ENCODE assay signal across 13 mouse cellular contexts in the genomic region with DNA sequence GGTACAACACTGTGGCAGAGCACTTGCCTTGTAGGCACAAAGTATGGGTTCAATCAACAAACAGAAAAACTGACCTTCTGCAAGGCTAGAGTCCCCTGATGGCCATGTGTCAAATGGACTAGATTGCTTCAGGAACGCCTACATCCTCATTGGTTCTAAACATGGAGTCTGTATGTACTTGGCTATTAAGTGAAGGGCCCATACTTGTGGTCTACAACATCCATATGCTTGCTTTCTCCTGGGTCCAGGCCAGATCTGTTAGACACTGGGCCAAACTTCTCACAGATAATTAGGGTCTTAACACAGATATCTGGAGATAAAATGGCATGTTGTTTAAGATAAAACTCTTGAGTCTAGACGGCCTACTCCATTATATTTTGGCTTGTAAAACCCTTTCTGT.
"Had no signal": no experiment of that assay in that cellular context is flagged by ENCODE, and none has a peak within 500 bp of the region (broad histone marks: within the 10 kb centered on the region; RNA-seq: fewer than 3 reads in every experiment).

No protein-coding gene starts in this region.

- H3K4me3 ChIP-seq: kidney, embryonic 15.5 days; limb, embryonic 13.5 days; midbrain, embryonic 12.5 days; neural tube, embryonic 13.5 days had no signal

- ATAC-seq: intestine, embryonic 16.5 days had no signal

- H3K27ac ChIP-seq: kidney, embryonic 15.5 days; limb, embryonic 13.5 days; midbrain, embryonic 12.5 days; neural tube, embryonic 13.5 days had no signal

- H3K9me3 ChIP-seq: midbrain, embryonic 12.5 days had no signal

- DNase-seq: kidney, postnatal 14 days; left cerebral cortex, postnatal 4 days; lung, adult 2 months; retina, postnatal 1 day; right cerebral cortex, postnatal 4 days; spleen, adult 18-20 months; thymus, adult 18-20 months; thymus, postnatal 14 days had no signal

- H3K4me2 ChIP-seq: kidney, embryonic 15.5 days; limb, embryonic 13.5 days; midbrain, embryonic 12.5 days; neural tube, embryonic 13.5 days had no signal

- H3K27me3 ChIP-seq: kidney, embryonic 15.5 days; limb, embryonic 13.5 days; midbrain, embryonic 12.5 days; neural tube, embryonic 13.5 days had no signal

- H3K9ac ChIP-seq: kidney, embryonic 15.5 days; limb, embryonic 13.5 days; midbrain, embryonic 12.5 days; neural tube, embryonic 13.5 days had no signal
